Mouse (Mus musculus): ENCODE measurements around the gene Naa40. TPM values are rescaled to one million over a fixed set of nuclear protein-coding genes. Genes with fewer than 3 reads are reported as not detected.

Naa40 gene
- polyA plus RNA-seq, 1 experiment, result 55.9 TPM

GRCm38 (mm10) chr19:7197445-7197844 lies 43.5 kb downstream of the Naa40 start:
- Histone ChIP-seq H3K4me1 (replicated peaks; ENCODE audit: control insufficient read depth, insufficient read depth, low read length) (no peaks in the 10 kb centered on the region), H3K36me3 (ENCODE audit: control insufficient read depth, insufficient read depth, low read length) (peaks cover 44% of the 10 kb centered on the region), H3K27ac (ENCODE audit: control insufficient read depth, insufficient read depth, low read length) (no peak overlapping the region), H3K27me3 (ENCODE audit: control insufficient read depth, insufficient read depth, low read length) (no peaks in the 10 kb centered on the region; the same call in 1 of the 2 replicates), H3K4me3 (ENCODE audit: control insufficient read depth, insufficient read depth, low read length) (no peak overlapping the region)
- no peak for DNase-seq
- TF ChIP-seq POLR2A (IDR thresholded peaks at IDR 0.05; ENCODE audit: control insufficient read depth, extremely low read depth, insufficient read depth, low read length, poor library complexity) (no peak), CTCF (IDR thresholded peaks at IDR 0.05; ENCODE audit: borderline replicate concordance, control insufficient read depth, extremely low read depth, insufficient read depth, low read length, poor library complexity) (no peak)
- WGBS, result 98% methylated on average over 9 of the region's 9 CpGs

- no peak for TF ChIP-seq CTCF (IDR thresholded peaks at IDR 0.05; ENCODE audit: borderline replicate concordance, control insufficient read depth, extremely low read depth, insufficient read depth, low read length, poor library complexity)
- TF ChIP-seq POLR2A (IDR thresholded peaks at IDR 0.05; ENCODE audit: control insufficient read depth, extremely low read depth, insufficient read depth, low read length, poor library complexity), result no peak
- H3K36me3 ChIP-seq (ENCODE audit: control insufficient read depth, insufficient read depth, low read length), result peaks cover 44% of the 10 kb centered on the region
- no peak overlapping the region for H3K4me3 ChIP-seq (ENCODE audit: control insufficient read depth, insufficient read depth, low read length)
- WGBS, result 84% methylated on average over 17 of the region's 17 CpGs
- DNase-seq, result no peak
- H3K27me3 ChIP-seq (ENCODE audit: control insufficient read depth, insufficient read depth, low read length), result no peaks in the 10 kb centered on the region; the same call in 1 of the 2 replicates
- no peaks in the 10 kb centered on the region for H3K4me1 ChIP-seq (replicated peaks; ENCODE audit: control insufficient read depth, insufficient read depth, low read length)
- H3K27ac ChIP-seq (ENCODE audit: control insufficient read depth, insufficient read depth, low read length), result no peak overlapping the region
Measured at GRCm38 (mm10) chr19:7196741-7197270, 44.2 kb downstream of the Naa40 start.

- TF ChIP-seq POLR2A (IDR thresholded peaks at IDR 0.05; ENCODE audit: control insufficient read depth, extremely low read depth, insufficient read depth, low read length, poor library complexity) (no peak), CTCF (IDR thresholded peaks at IDR 0.05; ENCODE audit: borderline replicate concordance, control insufficient read depth, extremely low read depth, insufficient read depth, low read length, poor library complexity) (peak; percentile 88)
- WGBS, result 51% methylated on average over 33 of the region's 33 CpGs
- no peak overlapping the region for H3K4me3 ChIP-seq (ENCODE audit: control insufficient read depth, insufficient read depth, low read length)
- no peaks in the 10 kb centered on the region; the same call in 1 of the 2 replicates for H3K27me3 ChIP-seq (ENCODE audit: control insufficient read depth, insufficient read depth, low read length)
- peaks cover 39% of the 10 kb centered on the region for H3K36me3 ChIP-seq (ENCODE audit: control insufficient read depth, insufficient read depth, low read length)
- peak; percentile 46 for DNase-seq
- H3K27ac ChIP-seq (ENCODE audit: control insufficient read depth, insufficient read depth, low read length), result no peak overlapping the region
- no peaks in the 10 kb centered on the region for H3K4me1 ChIP-seq (replicated peaks; ENCODE audit: control insufficient read depth, insufficient read depth, low read length)
Measured at GRCm38 (mm10) chr19:7195900-7196728, 44.9 kb downstream of the Naa40 start.

- Histone ChIP-seq H3K36me3 (ENCODE audit: control insufficient read depth, insufficient read depth, low read length) (peaks cover 4% of the 10 kb centered on the region; the same call in 1 of the 2 replicates), H3K27ac (ENCODE audit: control insufficient read depth, insufficient read depth, low read length) (no peak overlapping the region), H3K27me3 (ENCODE audit: control insufficient read depth, insufficient read depth, low read length) (no peaks in the 10 kb centered on the region; the same call in 1 of the 2 replicates), H3K4me1 (replicated peaks; ENCODE audit: control insufficient read depth, insufficient read depth, low read length) (no peaks in the 10 kb centered on the region), H3K4me3 (ENCODE audit: control insufficient read depth, insufficient read depth, low read length) (no peak overlapping the region)
- 92% methylated on average over 2 of the region's 2 CpGs for WGBS
- DNase-seq, result no peak
- no peak for TF ChIP-seq CTCF (IDR thresholded peaks at IDR 0.05; ENCODE audit: borderline replicate concordance, control insufficient read depth, extremely low read depth, insufficient read depth, low read length, poor library complexity)
- no peak for TF ChIP-seq POLR2A (IDR thresholded peaks at IDR 0.05; ENCODE audit: control insufficient read depth, extremely low read depth, insufficient read depth, low read length, poor library complexity)
Measured at GRCm38 (mm10) chr19:7192561-7192967, 48.4 kb downstream of the Naa40 start.

- Histone ChIP-seq H3K27me3 (ENCODE audit: control insufficient read depth, insufficient read depth, low read length) (no peaks in the 10 kb centered on the region; the same call in 1 of the 2 replicates), H3K27ac (ENCODE audit: control insufficient read depth, insufficient read depth, low read length) (no peak overlapping the region), H3K36me3 (ENCODE audit: control insufficient read depth, insufficient read depth, low read length) (no peaks in the 10 kb centered on the region), H3K4me1 (replicated peaks; ENCODE audit: control insufficient read depth, insufficient read depth, low read length) (no peaks in the 10 kb centered on the region), H3K4me3 (ENCODE audit: control insufficient read depth, insufficient read depth, low read length) (no peak overlapping the region)
- DNase-seq, result no peak
- TF ChIP-seq POLR2A (IDR thresholded peaks at IDR 0.05; ENCODE audit: control insufficient read depth, extremely low read depth, insufficient read depth, low read length, poor library complexity), result no peak
- no peak for TF ChIP-seq CTCF (IDR thresholded peaks at IDR 0.05; ENCODE audit: borderline replicate concordance, control insufficient read depth, extremely low read depth, insufficient read depth, low read length, poor library complexity)
- WGBS, result 71% methylated on average over 6 of the region's 6 CpGs
Measured at GRCm38 (mm10) chr19:7191639-7192038, 49.3 kb downstream of the Naa40 start.

- 90% methylated on average over 5 of the region's 5 CpGs for WGBS
- Histone ChIP-seq H3K4me1 (replicated peaks; ENCODE audit: control insufficient read depth, insufficient read depth, low read length) (no peaks in the 10 kb centered on the region), H3K4me3 (ENCODE audit: control insufficient read depth, insufficient read depth, low read length) (no peak overlapping the region), H3K27ac (ENCODE audit: control insufficient read depth, insufficient read depth, low read length) (no peak overlapping the region), H3K36me3 (ENCODE audit: control insufficient read depth, insufficient read depth, low read length) (no peaks in the 10 kb centered on the region), H3K27me3 (ENCODE audit: control insufficient read depth, insufficient read depth, low read length) (no peaks in the 10 kb centered on the region; the same call in 1 of the 2 replicates)
- no peak for DNase-seq
- TF ChIP-seq POLR2A (IDR thresholded peaks at IDR 0.05; ENCODE audit: control insufficient read depth, extremely low read depth, insufficient read depth, low read length, poor library complexity) (no peak), CTCF (IDR thresholded peaks at IDR 0.05; ENCODE audit: borderline replicate concordance, control insufficient read depth, extremely low read depth, insufficient read depth, low read length, poor library complexity) (no peak)
Measured at GRCm38 (mm10) chr19:7190986-7191385, 50.0 kb downstream of the Naa40 start.
